Mouse (Mus musculus) heart, adult 2 months (tissue): Measurements from ENCODE around the gene Nudt9.

ENCODE experiments used
- CTCF ChIP-seq: fragments of 200-600 bp; IDR thresholded peaks from 2 replicates; pipeline ENCODE4 v1.8.1; 2022; ENCODE audit warnings: antibody characterized with exemption, mild to moderate bottlenecking, moderate library complexity
- EP300 ChIP-seq: fragments of 200-500 bp; IDR thresholded peaks from 2 replicates; pipeline ENCODE4 v1.6.1; 2011; ENCODE audit warnings: low read depth, low read length, control low read depth; ENCODE audit not compliant: insufficient read depth
- POLR2A ChIP-seq: fragments of 200-500 bp; IDR thresholded peaks from 2 replicates; pipeline ENCODE4 v1.6.1; 2011; ENCODE audit warnings: mild to moderate bottlenecking, low read depth, low read length, control low read depth; ENCODE audit not compliant: insufficient read depth

- TF ChIP-seq CTCF = peak; percentile 67
- TF ChIP-seq POLR2A = no peak
- TF ChIP-seq EP300 = no peak
These were observed 22.6 kb downstream of the Nudt9 start for GRCm38 (mm10) chr5:104068751-104069150.
